Mouse (Mus musculus) bone marrow macrophage, adult 2 months (primary cell): ENCODE measurements around the gene Dus1l.
A peak's percentile ranks its signal among the peaks of the same experiment; 100 is the strongest.

Experiments
- CTCF ChIP-seq: IDR thresholded peaks from 2 replicates; pipeline ENCODE4 v1.5.1; 2012; ENCODE audit warnings: low read depth, mild to moderate bottlenecking, low read length, moderate library complexity
- POLR2A ChIP-seq: IDR thresholded peaks from 2 replicates; pipeline ENCODE4 v1.6.1; 2012; ENCODE audit warnings: mild to moderate bottlenecking, low read depth, low read length, borderline replicate concordance

DNA sequence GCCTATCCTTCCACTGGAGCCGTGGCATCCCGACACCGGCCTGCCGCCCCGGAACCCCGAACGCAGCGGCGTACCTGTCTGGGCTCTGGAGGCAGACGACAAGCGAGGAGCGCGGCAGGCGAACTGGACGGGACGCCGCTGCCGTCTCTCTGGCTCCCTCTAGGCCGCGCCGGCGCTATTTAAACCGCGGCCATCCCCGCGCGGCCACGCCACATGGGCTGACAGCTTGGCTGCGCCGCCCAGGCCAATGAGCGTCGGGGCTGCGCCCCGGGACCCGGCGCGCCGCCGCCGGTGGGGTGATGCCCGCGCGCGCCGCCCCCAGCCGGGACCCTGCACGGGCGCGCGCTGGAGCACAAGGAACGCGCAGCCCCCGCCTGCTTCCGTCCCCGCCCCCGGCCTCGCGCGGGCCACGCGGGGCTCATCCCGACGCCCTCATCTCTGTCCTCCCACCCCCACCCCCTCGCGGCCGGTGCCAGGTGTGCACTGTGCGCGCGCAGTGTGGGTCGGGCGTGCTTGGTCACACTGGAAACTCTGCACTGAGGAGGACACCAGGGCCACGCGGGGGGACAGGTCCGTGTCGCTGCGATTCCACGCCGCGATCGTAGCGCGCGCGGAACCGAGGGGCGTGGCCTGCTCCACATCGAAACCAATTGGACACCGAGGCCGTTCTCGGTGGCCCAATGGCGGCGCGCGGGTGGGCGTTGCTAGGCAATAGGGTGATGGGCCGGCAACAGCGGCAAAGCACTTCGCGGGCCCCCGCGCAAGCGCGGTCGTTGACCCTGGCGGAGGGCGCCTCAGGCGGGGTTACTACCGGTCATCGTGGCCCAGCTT lies 28.0 kb upstream of the Dus1l start, which contains the start of gene Fasn:
- TF ChIP-seq CTCF = no peak
- peak; percentile 94; the same call in 1 of the 2 replicates for TF ChIP-seq POLR2A
